Mouse (Mus musculus): ENCODE data around the gene Prrc2a. TPM values are rescaled to one million over a fixed set of nuclear protein-coding genes. Genes with fewer than 3 reads are reported as not detected.

Gene Prrc2a
- polyA plus RNA-seq, 1 experiment from 2014 or later = 46.9 TPM

DNA sequence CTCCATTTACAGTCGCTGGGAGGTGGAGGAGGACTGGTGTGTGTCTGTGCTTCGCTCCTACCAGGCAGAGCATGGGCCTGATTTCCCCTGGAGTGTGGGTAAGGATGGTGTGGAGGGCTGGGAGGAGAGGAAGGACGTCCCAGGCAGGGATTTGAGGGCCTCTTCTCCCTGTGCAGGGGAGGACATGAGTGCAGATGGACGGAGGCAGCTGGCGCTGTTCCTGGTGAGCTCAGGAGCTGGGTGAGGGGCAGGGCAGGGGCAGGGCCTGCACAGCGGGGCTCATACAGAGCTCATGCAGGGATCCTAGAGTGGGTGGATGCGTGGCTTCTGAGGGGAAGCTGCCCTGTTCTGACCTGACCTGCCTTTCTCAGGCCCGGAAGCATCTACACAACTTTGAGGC, 62.4 kb downstream of the Prrc2a start:
- H3K4me3 ChIP-seq (replicated peaks) = no peak overlapping the region
- no peak overlapping the region for H3K9ac ChIP-seq
- H3K36me3 ChIP-seq (replicated peaks) = peaks cover 61% of the 10 kb centered on the region
- H3K9me3 ChIP-seq (replicated peaks) = no peaks in the 10 kb centered on the region
- peaks cover 57% of the 10 kb centered on the region for H3K4me1 ChIP-seq (replicated peaks)
- peak overlapping the region; percentile 87; the same call in 1 of the 2 replicates for H3K27ac ChIP-seq (replicated peaks)
- H3K4me2 ChIP-seq = no peak overlapping the region
- no peak for ATAC-seq (ENCODE audit: insufficient read depth)
- 79% methylated on average over 8 of the region's 8 CpGs for WGBS (ENCODE audit: insufficient replicate concordance)
- no peaks in the 10 kb centered on the region for H3K27me3 ChIP-seq

DNA sequence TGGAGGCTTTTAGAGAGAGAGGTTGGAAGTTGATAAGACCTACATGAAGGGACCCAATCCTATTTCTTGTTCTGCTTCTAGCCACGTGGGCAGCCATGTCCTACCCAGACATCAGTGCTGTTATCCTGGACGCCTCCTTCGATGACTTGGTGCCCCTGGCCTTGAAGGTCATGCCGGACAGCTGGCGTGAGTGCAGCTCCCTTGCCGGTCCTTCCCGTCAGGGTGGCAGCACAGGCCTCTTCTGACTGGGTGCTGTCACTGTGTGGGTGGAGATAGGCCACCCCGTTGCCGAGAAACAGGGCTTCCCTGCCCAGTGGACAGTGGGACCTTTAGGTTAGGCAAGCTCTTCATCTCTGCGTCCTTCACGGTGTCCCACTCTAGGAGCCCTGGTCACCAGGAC, 63.5 kb downstream of the Prrc2a start:
- Histone ChIP-seq H3K9me3 (replicated peaks) (no peaks in the 10 kb centered on the region), H3K27ac (replicated peaks) (no peak overlapping the region), H3K4me1 (replicated peaks) (peaks cover 55% of the 10 kb centered on the region), H3K9ac (no peak overlapping the region), H3K36me3 (replicated peaks) (peaks cover 73% of the 10 kb centered on the region), H3K4me3 (replicated peaks) (no peak overlapping the region), H3K27me3 (no peaks in the 10 kb centered on the region), H3K4me2 (no peak overlapping the region)
- 86% methylated on average over 11 of the region's 11 CpGs for WGBS (ENCODE audit: insufficient replicate concordance)
- no peak for ATAC-seq (ENCODE audit: insufficient read depth)

GRCm38 (mm10) chr17:35100196-35100765, 64.4 kb downstream of the Prrc2a start:
- Histone ChIP-seq H3K36me3 (replicated peaks) (peaks cover 81% of the 10 kb centered on the region), H3K4me1 (replicated peaks) (peaks cover 46% of the 10 kb centered on the region), H3K4me2 (no peak overlapping the region), H3K27me3 (no peaks in the 10 kb centered on the region), H3K4me3 (replicated peaks) (no peak overlapping the region), H3K9me3 (replicated peaks) (no peaks in the 10 kb centered on the region), H3K9ac (no peak overlapping the region), H3K27ac (replicated peaks) (no peak overlapping the region)
- no peak for ATAC-seq (ENCODE audit: insufficient read depth)
- 71% methylated on average over 10 of the region's 10 CpGs for WGBS (ENCODE audit: insufficient replicate concordance)

Small RNA genes lying within 50 kb of the gene (microRNA-seq; reads per million reads assigned to microRNA genes)
- not detected for gene Mir6973a
- gene Mir6974 = not detected

Other genes starting within 250 kb of the Prrc2a start
- gene Neu1, start 233.6 kb downstream of the Prrc2a start, polyA plus RNA-seq (2015; fragmentation: Nextera tagmentation; extraction: Ambion mirVana) = 17.1 and 19.8 TPM in 2 replicates
- 0.06 and 0.14 TPM in 2 replicates for gene Hspa1b, start 205.7 kb downstream of the Prrc2a start, polyA plus RNA-seq (2015; fragmentation: Nextera tagmentation; extraction: Ambion mirVana)
- 0.32 TPM in 1 of 2 replicates, not detected in the other for gene Gm20481, start 195.0 kb downstream of the Prrc2a start, polyA plus RNA-seq (2015; fragmentation: Nextera tagmentation; extraction: Ambion mirVana)
- 0.96 and 1.6 TPM in 2 replicates for gene Hspa1a, start 192.7 kb downstream of the Prrc2a start, polyA plus RNA-seq (2015; fragmentation: Nextera tagmentation; extraction: Ambion mirVana)
- gene Hspa1l, start 192.2 kb downstream of the Prrc2a start, polyA plus RNA-seq (2015; fragmentation: Nextera tagmentation; extraction: Ambion mirVana) = 0.25 and 0.31 TPM in 2 replicates
- 120 and 123 TPM in 2 replicates for gene Lsm2, start 183.0 kb downstream of the Prrc2a start, polyA plus RNA-seq (2015; fragmentation: Nextera tagmentation; extraction: Ambion mirVana)
- gene Vars, start 163.9 kb downstream of the Prrc2a start, polyA plus RNA-seq (2015; fragmentation: Nextera tagmentation; extraction: Ambion mirVana) = 99.0 and 133 TPM in 2 replicates
- 0.09 and 0.12 TPM in 2 replicates for gene Vwa7, start 148.3 kb downstream of the Prrc2a start, polyA plus RNA-seq (2015; fragmentation: Nextera tagmentation; extraction: Ambion mirVana)
- 2.2 and 2.3 TPM in 2 replicates for gene Sapcd1, start 136.9 kb downstream of the Prrc2a start, polyA plus RNA-seq (2015; fragmentation: Nextera tagmentation; extraction: Ambion mirVana)
- 3.4 and 4.3 TPM in 2 replicates for gene Msh5, start 118.2 kb downstream of the Prrc2a start, polyA plus RNA-seq (2015; fragmentation: Nextera tagmentation; extraction: Ambion mirVana)
- 120 and 122 TPM in 2 replicates for gene Clic1, start 114.9 kb downstream of the Prrc2a start, polyA plus RNA-seq (2015; fragmentation: Nextera tagmentation; extraction: Ambion mirVana)
- 18.6 and 22.8 TPM in 2 replicates for gene Ddah2, start 105.9 kb downstream of the Prrc2a start, polyA plus RNA-seq (2015; fragmentation: Nextera tagmentation; extraction: Ambion mirVana)
- 0.21 and 0.40 TPM in 2 replicates for gene Ly6g6c, start 99.5 kb downstream of the Prrc2a start, polyA plus RNA-seq (2015; fragmentation: Nextera tagmentation; extraction: Ambion mirVana)
- gene Mpig6b, start 98.7 kb downstream of the Prrc2a start, polyA plus RNA-seq (2015; fragmentation: Nextera tagmentation; extraction: Ambion mirVana) = 3.2 and 4.4 TPM in 2 replicates
- gene Ly6g6e, start 88.0 kb downstream of the Prrc2a start, polyA plus RNA-seq (2015; fragmentation: Nextera tagmentation; extraction: Ambion mirVana) = 0.12 and 0.26 TPM in 2 replicates
- gene Ly6g6d, start 86.8 kb downstream of the Prrc2a start, polyA plus RNA-seq (2015; fragmentation: Nextera tagmentation; extraction: Ambion mirVana) = 0.41 and 0.70 TPM in 2 replicates
- gene Ly6g6f, start 79.3 kb downstream of the Prrc2a start, polyA plus RNA-seq (2015; fragmentation: Nextera tagmentation; extraction: Ambion mirVana) = 5.1 and 7.0 TPM in 2 replicates
- 50.0 and 53.2 TPM in 2 replicates for gene Abhd16a, start 75.6 kb downstream of the Prrc2a start, polyA plus RNA-seq (2015; fragmentation: Nextera tagmentation; extraction: Ambion mirVana)
- gene Ly6g5c, start 56.6 kb downstream of the Prrc2a start, polyA plus RNA-seq (2015; fragmentation: Nextera tagmentation; extraction: Ambion mirVana) = not detected in 2 replicates
- 0.23 and 0.24 TPM in 2 replicates for gene Ly6g5b, start 49.5 kb downstream of the Prrc2a start, polyA plus RNA-seq (2015; fragmentation: Nextera tagmentation; extraction: Ambion mirVana)
- 12.8 and 15.5 TPM in 2 replicates for gene Gpank1, start 43.4 kb downstream of the Prrc2a start, polyA plus RNA-seq (2015; fragmentation: Nextera tagmentation; extraction: Ambion mirVana)
- 125 TPM in 2 replicates for gene Csnk2b, start 42.8 kb downstream of the Prrc2a start, polyA plus RNA-seq (2015; fragmentation: Nextera tagmentation; extraction: Ambion mirVana)
- 2.2 and 2.5 TPM in 2 replicates for gene D17H6S53E, start 38.5 kb downstream of the Prrc2a start, polyA plus RNA-seq (2015; fragmentation: Nextera tagmentation; extraction: Ambion mirVana)
- gene Apom, start 32.8 kb downstream of the Prrc2a start, polyA plus RNA-seq (2015; fragmentation: Nextera tagmentation; extraction: Ambion mirVana) = 853 and 907 TPM in 2 replicates
- gene Bag6, start 29.7 kb downstream of the Prrc2a start, polyA plus RNA-seq (2015; fragmentation: Nextera tagmentation; extraction: Ambion mirVana) = 19.3 and 20.0 TPM in 2 replicates
- 20.5 and 22.2 TPM in 2 replicates for gene Aif1, start 11.2 kb upstream of the Prrc2a start, polyA plus RNA-seq (2015; fragmentation: Nextera tagmentation; extraction: Ambion mirVana)
- 40.1 and 40.2 TPM in 2 replicates for gene Lst1, start 23.5 kb upstream of the Prrc2a start, polyA plus RNA-seq (2015; fragmentation: Nextera tagmentation; extraction: Ambion mirVana)
- gene Ltb, start 29.5 kb upstream of the Prrc2a start, polyA plus RNA-seq (2015; fragmentation: Nextera tagmentation; extraction: Ambion mirVana) = 1.2 and 2.0 TPM in 2 replicates
- gene Tnf, start 37.1 kb upstream of the Prrc2a start, polyA plus RNA-seq (2015; fragmentation: Nextera tagmentation; extraction: Ambion mirVana) = 0.31 and 0.36 TPM in 2 replicates
- 0.06 TPM in 1 of 2 replicates, not detected in the other for gene Lta, start 40.5 kb upstream of the Prrc2a start, polyA plus RNA-seq (2015; fragmentation: Nextera tagmentation; extraction: Ambion mirVana)
- 0.24 TPM in 1 of 2 replicates, not detected in the other for gene Gm16181, start 55.9 kb upstream of the Prrc2a start, polyA plus RNA-seq (2015; fragmentation: Nextera tagmentation; extraction: Ambion mirVana)
- 0.58 and 0.63 TPM in 2 replicates for gene Atp6v1g2, start 68.8 kb upstream of the Prrc2a start, polyA plus RNA-seq (2015; fragmentation: Nextera tagmentation; extraction: Ambion mirVana)
- gene Nfkbil1, start 70.9 kb upstream of the Prrc2a start, polyA plus RNA-seq (2015; fragmentation: Nextera tagmentation; extraction: Ambion mirVana) = 3.2 and 3.6 TPM in 2 replicates
- 141 and 150 TPM in 2 replicates for gene Ddx39b, start 76.8 kb upstream of the Prrc2a start, polyA plus RNA-seq (2015; fragmentation: Nextera tagmentation; extraction: Ambion mirVana)
- gene H2-D1, start 97.8 kb upstream of the Prrc2a start, polyA plus RNA-seq (2015; fragmentation: Nextera tagmentation; extraction: Ambion mirVana) = 99.7 and 119 TPM in 2 replicates
- 0.58 and 0.70 TPM in 2 replicates for gene H2-Q1, start 155.5 kb upstream of the Prrc2a start, polyA plus RNA-seq (2015; fragmentation: Nextera tagmentation; extraction: Ambion mirVana)
- gene H2-Q2, start 177.3 kb upstream of the Prrc2a start, polyA plus RNA-seq (2015; fragmentation: Nextera tagmentation; extraction: Ambion mirVana) = 0.94 and 1.4 TPM in 2 replicates
- 2.2 and 2.7 TPM in 2 replicates for gene H2-Q4, start 214.7 kb upstream of the Prrc2a start, polyA plus RNA-seq (2015; fragmentation: Nextera tagmentation; extraction: Ambion mirVana)

All from liver, embryonic 15.5 days (tissue).